Mouse (Mus musculus): ENCODE data around the gene Spred1. TPM values are rescaled to one million over a fixed set of nuclear protein-coding genes. Genes with fewer than 3 reads are reported as not detected.

Gene Spred1
- polyA plus RNA-seq, 1 experiment from 2014 or later = 20.6 TPM

- no peaks in the 10 kb centered on the region for H3K27me3 ChIP-seq (replicated peaks)
- no peak overlapping the region for H3K9ac ChIP-seq
- no peak overlapping the region for H3K4me2 ChIP-seq (replicated peaks)
- H3K4me3 ChIP-seq = no peak overlapping the region
- 65% methylated on average over 10 of the region's 10 CpGs for WGBS
- no peak for ATAC-seq (ENCODE audit: low FRiP score, low read depth)
- H3K27ac ChIP-seq = no peak overlapping the region
- H3K9me3 ChIP-seq = no peaks in the 10 kb centered on the region
- no peaks in the 10 kb centered on the region for H3K36me3 ChIP-seq
- H3K4me1 ChIP-seq = no peaks in the 10 kb centered on the region
These were observed 21.9 kb upstream of the Spred1 start for GRCm38 (mm10) chr2:117099316-117099715.

DNA sequence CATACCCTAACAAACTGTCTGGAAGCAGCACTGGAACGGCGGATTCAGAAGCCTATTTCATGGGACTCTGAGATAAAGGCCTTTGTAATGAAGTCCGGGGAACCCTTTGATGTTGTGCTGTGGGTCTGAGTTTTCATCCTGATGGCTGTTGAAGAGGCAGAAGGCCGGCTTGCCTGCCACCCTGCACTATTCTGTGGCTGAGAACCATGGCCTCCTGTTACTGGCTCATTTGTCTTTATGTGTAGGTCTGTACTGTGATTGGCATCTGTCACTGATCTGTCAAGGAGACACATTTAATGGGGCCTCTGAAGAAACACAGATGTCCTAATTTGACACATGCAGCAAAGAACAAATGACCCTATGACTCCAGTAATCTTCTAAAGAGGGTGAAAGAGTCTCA lies 17.7 kb upstream of the Spred1 start:
- no peak overlapping the region for H3K9ac ChIP-seq
- no peak overlapping the region for H3K4me3 ChIP-seq
- no peak overlapping the region for H3K4me2 ChIP-seq (replicated peaks)
- no peak overlapping the region for H3K27ac ChIP-seq
- no peaks in the 10 kb centered on the region for H3K36me3 ChIP-seq
- H3K4me1 ChIP-seq = no peaks in the 10 kb centered on the region
- H3K27me3 ChIP-seq (replicated peaks) = no peaks in the 10 kb centered on the region
- WGBS = 13% methylated on average over 4 of the region's 4 CpGs
- ATAC-seq (ENCODE audit: low FRiP score, low read depth) = no peak
- no peaks in the 10 kb centered on the region for H3K9me3 ChIP-seq

DNA sequence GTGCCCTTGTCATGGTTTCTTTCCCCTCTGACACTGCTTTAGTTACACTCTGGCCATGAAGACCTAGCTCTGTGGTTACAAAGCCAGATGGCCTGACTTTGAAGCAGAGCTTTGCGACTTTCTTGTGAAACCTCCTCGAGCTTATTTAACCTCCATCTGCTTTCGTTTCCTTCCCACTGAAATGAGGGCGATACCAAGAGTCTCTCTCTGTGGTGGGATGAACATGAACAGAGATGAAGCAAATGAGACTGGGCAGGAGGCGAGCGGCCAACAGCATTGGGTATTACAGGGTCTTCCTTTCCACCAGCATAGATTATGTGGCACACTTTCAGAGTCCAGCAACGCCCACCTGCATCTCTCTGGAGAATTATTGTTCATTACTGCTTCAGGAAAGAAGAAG lies 15.8 kb upstream of the Spred1 start:
- ATAC-seq (ENCODE audit: low FRiP score, low read depth) = no peak
- no peak overlapping the region for H3K27ac ChIP-seq
- 83% methylated on average over 7 of the region's 7 CpGs for WGBS
- H3K4me3 ChIP-seq = no peak overlapping the region
- no peaks in the 10 kb centered on the region for H3K36me3 ChIP-seq
- H3K9me3 ChIP-seq = no peaks in the 10 kb centered on the region
- H3K4me2 ChIP-seq (replicated peaks) = no peak overlapping the region
- H3K9ac ChIP-seq = no peak overlapping the region
- H3K27me3 ChIP-seq (replicated peaks) = no peaks in the 10 kb centered on the region
- H3K4me1 ChIP-seq = no peaks in the 10 kb centered on the region; the same call in 1 of the 2 replicates

GRCm38 (mm10) chr2:117108059-117108458 lies 13.1 kb upstream of the Spred1 start:
- 64% methylated on average over 4 of the region's 4 CpGs for WGBS
- Histone ChIP-seq H3K4me3 (no peak overlapping the region), H3K4me1 (no peaks in the 10 kb centered on the region; the same call in 1 of the 2 replicates), H3K9ac (no peak overlapping the region), H3K4me2 (replicated peaks) (no peak overlapping the region), H3K27ac (no peak overlapping the region), H3K27me3 (replicated peaks) (no peaks in the 10 kb centered on the region), H3K36me3 (no peaks in the 10 kb centered on the region), H3K9me3 (no peaks in the 10 kb centered on the region)
- ATAC-seq (ENCODE audit: low FRiP score, low read depth) = no peak

DNA sequence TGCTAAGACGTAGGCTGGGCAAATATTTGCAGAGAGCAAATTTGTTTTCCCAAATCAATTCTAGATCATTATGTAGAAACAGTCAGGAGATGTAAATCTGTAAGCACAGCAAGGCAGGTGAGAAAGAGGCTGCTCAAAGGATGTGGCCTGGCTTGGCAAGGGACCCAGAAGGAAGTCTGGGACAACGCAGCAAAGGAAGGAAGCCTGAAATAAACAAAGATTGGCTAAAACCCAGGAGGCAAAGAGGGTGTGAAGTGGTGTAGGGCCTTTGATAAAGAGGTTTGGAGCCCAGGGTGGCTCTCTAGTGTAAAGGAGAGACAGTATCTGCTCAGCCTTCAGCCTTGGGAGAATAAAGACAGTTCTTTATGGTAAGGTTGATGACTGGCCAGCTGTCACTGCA lies 11.9 kb upstream of the Spred1 start:
- WGBS = 80% methylated on average over 2 of the region's 2 CpGs
- Histone ChIP-seq H3K27me3 (replicated peaks) (no peaks in the 10 kb centered on the region), H3K9me3 (no peaks in the 10 kb centered on the region), H3K36me3 (no peaks in the 10 kb centered on the region), H3K4me2 (replicated peaks) (no peak overlapping the region), H3K4me3 (no peak overlapping the region), H3K9ac (no peak overlapping the region), H3K27ac (no peak overlapping the region), H3K4me1 (no peaks in the 10 kb centered on the region; the same call in 1 of the 2 replicates)
- no peak for ATAC-seq (ENCODE audit: low FRiP score, low read depth)

DNA sequence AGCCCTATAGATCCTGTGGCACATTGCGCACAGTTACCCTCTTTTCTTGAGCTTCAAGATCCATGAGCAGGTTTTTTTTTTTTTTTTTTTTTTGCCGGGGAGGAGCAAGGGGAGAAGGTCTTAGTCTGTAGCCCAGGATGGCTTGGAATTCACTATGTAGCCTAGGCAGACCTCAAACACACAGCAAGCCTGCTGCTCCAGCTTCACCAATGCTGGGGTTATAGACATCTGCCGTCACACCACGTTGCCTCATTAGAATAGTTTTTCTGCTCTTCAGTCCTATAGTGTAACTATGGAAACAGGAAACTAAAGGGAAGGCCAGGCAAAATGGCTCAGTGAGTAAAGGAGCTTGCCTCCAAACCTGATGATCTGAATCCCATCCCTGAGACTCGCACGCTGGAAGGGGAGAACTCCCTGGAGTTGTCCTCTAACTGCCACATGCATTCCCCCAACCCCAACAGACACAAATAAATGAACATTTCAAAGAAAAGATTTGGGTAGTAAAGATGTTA lies 10.8 kb upstream of the Spred1 start:
- H3K4me2 ChIP-seq (replicated peaks) = no peak overlapping the region
- WGBS = 58% methylated on average over 6 of the region's 6 CpGs
- H3K27ac ChIP-seq = no peak overlapping the region
- H3K36me3 ChIP-seq = no peaks in the 10 kb centered on the region
- H3K9ac ChIP-seq = no peak overlapping the region
- no peaks in the 10 kb centered on the region; the same call in 1 of the 2 replicates for H3K4me1 ChIP-seq
- peak; percentile 61; the same call in 1 of the 2 replicates for ATAC-seq (ENCODE audit: low FRiP score, low read depth)
- no peaks in the 10 kb centered on the region for H3K27me3 ChIP-seq (replicated peaks)
- no peaks in the 10 kb centered on the region for H3K9me3 ChIP-seq
- H3K4me3 ChIP-seq = no peak overlapping the region

DNA sequence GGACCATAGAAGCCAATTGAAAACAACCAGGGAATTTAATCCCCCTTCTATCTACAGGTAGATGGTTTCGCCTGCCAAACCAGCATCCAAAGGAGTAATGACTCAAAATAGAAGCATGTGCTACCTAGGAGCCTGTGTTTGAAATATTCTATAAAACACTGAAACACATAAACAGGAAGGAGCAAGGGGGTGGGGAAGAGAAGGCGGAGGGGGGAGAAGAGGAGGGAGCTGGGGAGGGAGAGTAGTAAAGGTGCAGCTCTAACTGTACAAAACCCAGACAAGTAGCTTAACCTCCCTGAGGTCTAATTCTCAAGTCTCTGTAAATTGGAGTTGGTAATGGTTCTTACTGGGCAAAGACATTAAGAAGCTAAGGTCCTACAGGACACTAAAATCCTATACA lies 7.9 kb upstream of the Spred1 start:
- Histone ChIP-seq H3K36me3 (no peaks in the 10 kb centered on the region), H3K4me2 (replicated peaks) (no peak overlapping the region), H3K27ac (no peak overlapping the region), H3K9me3 (no peaks in the 10 kb centered on the region), H3K9ac (no peak overlapping the region), H3K4me3 (no peak overlapping the region), H3K27me3 (replicated peaks) (no peaks in the 10 kb centered on the region), H3K4me1 (no peaks in the 10 kb centered on the region; the same call in 1 of the 2 replicates)
- WGBS = 83% methylated on average over 2 of the region's 2 CpGs
- ATAC-seq (ENCODE audit: low FRiP score, low read depth) = no peak

DNA sequence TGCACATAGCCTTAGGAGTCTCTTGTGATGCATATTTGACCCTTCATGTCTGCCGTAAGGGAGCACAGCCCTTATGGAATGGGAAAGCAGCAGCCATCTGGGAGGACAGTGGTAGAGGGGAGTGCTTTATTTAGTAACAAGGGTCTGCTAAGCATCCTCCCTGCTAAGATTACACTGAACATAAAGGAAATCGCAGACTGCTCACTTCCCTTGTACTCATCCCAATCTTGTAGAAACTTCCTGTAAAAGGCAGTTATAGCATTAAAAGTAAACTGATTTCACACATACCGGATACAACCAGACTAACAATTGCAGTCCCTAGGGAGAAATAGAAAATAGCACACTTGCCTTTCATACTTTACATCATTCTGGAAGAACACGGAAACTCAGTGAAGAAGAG lies 7.4 kb upstream of the Spred1 start:
- Histone ChIP-seq H3K9me3 (no peaks in the 10 kb centered on the region), H3K27me3 (replicated peaks) (no peaks in the 10 kb centered on the region), H3K4me2 (replicated peaks) (no peak overlapping the region), H3K27ac (no peak overlapping the region), H3K36me3 (no peaks in the 10 kb centered on the region), H3K9ac (no peak overlapping the region), H3K4me3 (no peak overlapping the region), H3K4me1 (no peaks in the 10 kb centered on the region; the same call in 1 of the 2 replicates)
- ATAC-seq (ENCODE audit: low FRiP score, low read depth) = no peak
- 55% methylated on average over 4 of the region's 4 CpGs for WGBS

DNA sequence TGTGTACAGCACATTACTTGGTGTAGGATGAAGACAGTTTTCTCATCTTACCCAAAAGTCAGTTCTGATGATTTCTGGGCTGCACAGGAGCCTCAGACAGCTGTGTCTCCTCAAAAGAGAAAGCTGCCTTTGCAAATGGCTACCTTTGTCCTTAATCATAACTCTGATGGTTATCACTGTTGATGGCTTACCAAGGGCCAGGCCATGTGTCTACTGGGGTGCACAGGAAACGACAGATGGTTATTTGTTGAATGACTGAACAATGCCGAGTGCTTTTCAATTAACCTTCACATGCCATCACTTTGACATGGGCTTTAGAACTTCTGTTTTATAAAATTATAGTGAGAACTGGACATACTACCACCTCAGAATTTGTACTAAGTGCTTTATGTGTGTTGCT lies 2.7 kb upstream of the Spred1 start:
- H3K9ac ChIP-seq = no peak overlapping the region
- no peak overlapping the region for H3K4me2 ChIP-seq (replicated peaks)
- peaks cover 9% of the 10 kb centered on the region for H3K4me1 ChIP-seq
- WGBS = 55% methylated on average over 2 of the region's 2 CpGs
- H3K9me3 ChIP-seq = no peaks in the 10 kb centered on the region
- no peaks in the 10 kb centered on the region for H3K27me3 ChIP-seq (replicated peaks)
- no peak overlapping the region for H3K4me3 ChIP-seq
- no peaks in the 10 kb centered on the region for H3K36me3 ChIP-seq
- no peak for ATAC-seq (ENCODE audit: low FRiP score, low read depth)
- no peak overlapping the region for H3K27ac ChIP-seq

DNA sequence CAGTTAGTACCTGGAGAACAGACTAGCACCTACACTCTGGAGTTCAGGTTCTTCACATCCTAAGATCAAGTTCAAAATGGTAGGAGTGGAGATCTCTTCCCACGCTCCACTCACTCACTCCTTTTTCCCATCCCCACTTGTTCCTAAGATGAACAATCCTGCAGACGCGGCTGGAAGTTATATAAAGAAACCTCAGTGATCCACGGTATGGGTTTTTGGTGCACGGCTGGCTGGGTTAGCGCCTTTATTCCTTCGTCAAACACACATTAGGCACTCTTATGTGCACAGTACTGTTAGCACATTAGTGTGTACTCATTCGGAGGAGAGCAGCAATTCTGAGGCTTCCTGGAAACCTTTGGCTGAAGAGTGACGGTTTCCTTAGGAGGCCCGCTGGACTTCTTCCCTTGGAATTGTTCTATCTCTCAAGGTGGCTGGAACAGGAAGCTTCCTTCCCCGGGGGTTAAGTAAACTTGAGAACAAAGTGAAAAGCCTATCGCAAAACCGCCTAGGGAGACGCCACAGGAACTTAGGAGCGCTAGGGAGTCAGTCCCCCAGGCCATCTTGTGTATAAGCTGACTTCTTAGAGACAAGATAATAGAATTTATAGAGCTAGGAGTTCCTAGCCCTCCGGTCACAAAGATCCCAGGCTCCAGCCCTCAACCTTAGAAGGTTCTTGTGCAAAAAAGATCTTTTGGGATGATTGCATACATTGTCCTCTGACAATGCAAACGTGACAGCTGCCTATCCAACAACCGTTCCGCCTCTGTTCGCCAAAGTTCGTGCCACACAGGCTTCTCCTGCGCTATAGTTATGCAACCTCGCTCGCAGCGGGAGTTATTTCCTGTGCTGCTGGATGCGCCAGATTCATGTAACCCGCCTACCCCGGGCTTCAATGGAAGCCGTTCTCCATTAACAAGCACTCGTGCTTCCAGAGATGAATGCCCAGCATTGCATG lies 1.6 kb upstream of the Spred1 start:
- WGBS = 3% methylated on average over 30 of the region's 30 CpGs
- H3K4me2 ChIP-seq (replicated peaks) = peak overlapping the region; percentile 72
- peak overlapping the region; percentile 99; the same call in 1 of the 2 replicates for H3K27ac ChIP-seq
- peak; percentile 38 for ATAC-seq (ENCODE audit: low FRiP score, low read depth)
- H3K4me1 ChIP-seq = peaks cover 12% of the 10 kb centered on the region
- no peaks in the 10 kb centered on the region for H3K27me3 ChIP-seq (replicated peaks)
- H3K36me3 ChIP-seq = no peaks in the 10 kb centered on the region
- H3K9ac ChIP-seq = peak overlapping the region; percentile 98
- no peaks in the 10 kb centered on the region for H3K9me3 ChIP-seq
- peak overlapping the region; percentile 98 for H3K4me3 ChIP-seq

DNA sequence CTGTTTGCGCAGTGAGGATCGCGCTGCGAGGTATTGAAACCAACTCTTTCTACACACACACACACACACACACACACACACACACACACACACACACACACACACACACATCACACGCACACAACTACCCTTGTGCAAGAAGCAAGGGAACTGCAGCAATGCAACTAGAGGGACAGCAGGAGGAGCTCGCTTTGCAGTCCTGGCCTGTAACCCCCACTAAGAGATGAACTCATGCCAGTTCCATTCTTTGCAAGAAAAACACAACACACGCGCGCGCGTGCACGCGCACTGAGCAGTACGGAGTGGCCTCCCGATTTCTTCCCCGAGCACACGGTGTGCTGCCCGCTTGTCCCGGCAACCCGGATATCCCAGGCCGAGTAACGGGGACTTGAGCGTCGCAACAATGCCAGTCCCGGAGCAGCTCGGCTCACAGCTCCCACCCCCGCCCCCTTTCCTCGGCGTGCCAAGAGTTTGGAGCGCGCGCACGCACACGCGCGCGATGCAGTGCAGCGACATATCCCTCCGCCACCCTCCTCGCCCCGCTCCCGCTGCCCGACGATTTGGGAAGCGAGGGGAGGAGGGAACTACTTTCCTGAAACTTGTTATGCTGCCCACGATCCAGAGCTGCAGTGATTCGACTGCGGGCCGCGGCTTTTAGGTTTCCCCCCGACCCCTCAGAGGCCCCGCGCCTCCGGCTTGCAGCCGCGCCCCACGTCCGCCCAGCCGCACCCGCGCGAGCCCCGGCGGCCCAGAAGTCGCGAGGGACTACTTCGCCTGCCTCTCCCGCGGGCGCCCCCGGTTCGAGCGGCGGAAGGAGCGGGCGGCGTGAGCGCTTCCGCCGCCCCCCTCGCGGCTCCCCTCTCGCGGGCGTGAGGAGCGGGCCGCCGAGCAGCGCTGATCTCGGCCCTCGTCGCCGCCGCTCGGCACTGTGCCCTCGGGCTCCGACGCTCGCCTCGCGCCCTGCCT lies 645 bp upstream of the Spred1 start:
- Histone ChIP-seq H3K27me3 (replicated peaks) (no peaks in the 10 kb centered on the region), H3K9ac (peak overlapping the region; percentile 98), H3K36me3 (no peaks in the 10 kb centered on the region), H3K27ac (peak overlapping the region; percentile 99), H3K4me2 (replicated peaks) (peak overlapping the region; percentile 72), H3K9me3 (no peaks in the 10 kb centered on the region), H3K4me1 (peaks cover 12% of the 10 kb centered on the region), H3K4me3 (peak overlapping the region; percentile 98)
- ATAC-seq (ENCODE audit: low FRiP score, low read depth) = peak; percentile 83
- under 1% methylated on average over 101 of the region's 101 CpGs for WGBS

Measured in neural tube, embryonic 12.5 days (tissue).